Mouse (Mus musculus) liver, embryonic 14.5 days (tissue): ENCODE data around the gene Gvin1. TPM values are rescaled to one million over a fixed set of nuclear protein-coding genes. Genes with fewer than 3 reads are reported as not detected.
"Not testable (repeated sequence)": the region's sequence is repeated elsewhere in the genome, so short reads cannot be mapped to it uniquely, and the experiment has no call there.

Experiments used
- ATAC-seq: fragments of 200-750 bp; cut with Nextera tagmentation; 2 replicates; pipeline ENCODE4 v1.8.0; 2017; ENCODE audit warnings: moderate number of reproducible peaks, mild to moderate bottlenecking, moderate library complexity; ENCODE audit not compliant: insufficient read depth
- DNase-seq, 3 experiments: peaks; one replicate each; pipeline ENCODE4 v3.0.0-alpha.2; 2012 to 2013; ENCODE audit warnings: low read depth in 3 of 3, low spot score in 3 of 3
- H3K27ac ChIP-seq: fragments of 300-500 bp; sonication (generic); 2 replicates; pipeline ENCODE4 v1.5.1; 2014; ENCODE audit warnings: moderate library complexity, mild to moderate bottlenecking, control low read depth, inconsistent platforms
- H3K27me3 ChIP-seq: fragments of 300-500 bp; sonication (generic); 2 replicates; pipeline ENCODE4 v1.6.1; 2014; ENCODE audit warnings: mild to moderate bottlenecking, low read length, moderate library complexity; ENCODE audit not compliant: control insufficient read depth, insufficient read depth
- H3K36me3 ChIP-seq: fragments of 300-500 bp; sonication (generic); replicated peaks from 2 replicates; pipeline ENCODE4 v1.6.1; 2014; ENCODE audit warnings: low read depth; ENCODE audit not compliant: control insufficient read depth, insufficient read depth
- H3K4me1 ChIP-seq, 2 experiments: fragments of 200-500 bp in 1 of 2; fragments of 300-500 bp in 1 of 2; sonication (generic) in 1 of 2; replicated peaks; 2 replicates each; pipeline ENCODE4 v1.6.1; 2012 to 2014; ENCODE audit warnings: antibody characterized with exemption in 1 of 2, inconsistent platforms in 1 of 2, low read length in 1 of 2; ENCODE audit not compliant: control insufficient read depth in 2 of 2, insufficient read depth in 2 of 2
- H3K4me2 ChIP-seq: fragments of 300-500 bp; sonication (generic); 2 replicates; pipeline ENCODE4 v1.6.1; 2014; ENCODE audit warnings: low read depth, mild to moderate bottlenecking, control low read depth, moderate library complexity
- H3K4me3 ChIP-seq, 2 experiments: fragments of 200-500 bp in 1 of 2; fragments of 300-500 bp in 1 of 2; sonication (generic) in 1 of 2; 2 replicates each; pipeline ENCODE4 v1.5.1; 2012 to 2014; ENCODE audit warnings: low read depth in 2 of 2, low read length in 2 of 2, mild to moderate bottlenecking in 2 of 2, control low read depth in 1 of 2, inconsistent platforms in 1 of 2, moderate library complexity in 1 of 2; ENCODE audit not compliant: insufficient read depth in 1 of 2
- H3K9ac ChIP-seq: fragments of 300-500 bp; sonication (generic); replicated peaks from 2 replicates; pipeline ENCODE4 v1.6.1; 2014; ENCODE audit warnings: mild to moderate bottlenecking, control low read depth, moderate library complexity
- H3K9me3 ChIP-seq: fragments of 300-500 bp; sonication (generic); 2 replicates; pipeline ENCODE4 v1.6.1; 2016; ENCODE audit warnings: low read length, mixed read lengths; ENCODE audit not compliant: control insufficient read depth
- CTCF ChIP-seq: IDR thresholded peaks from 2 replicates; pipeline ENCODE4 v1.5.1; 2016; ENCODE audit warnings: antibody characterized with exemption, low read depth, control low read depth
- EP300 ChIP-seq: IDR thresholded peaks from 2 replicates; pipeline ENCODE4 v1.6.1; 2016; ENCODE audit warnings: antibody characterized with exemption, low read depth
- WGBS: fragments of 180-500 bp; shearing (Covaris S2); extraction: QIAGEN DNeasy Blood & Tissue Kit; methylation state at CpG from one replicate; pipeline ENCODE4 v1.1.7; 2014; ENCODE audit not compliant: insufficient replicate concordance; 5-methylcytosine and 5-hydroxymethylcytosine counted together
- polyA plus RNA-seq, 2 experiments: library from polyadenylated mRNA; depleted of rRNA in 1 of 2; stranded (reverse) in 1 of 2; unstranded in 1 of 2; fragments of >200 nt; fragmentation: Nextera tagmentation in 1 of 2; extraction: Ambion mirVana in 1 of 2; gene quantifications; 2 replicates each; pipeline versions ENCODE4 v1.2.1 to v1.2.3; 2012 to 2014

Gene Gvin1
- polyA plus RNA-seq (2012; rRNA removed) (0.12 and 0.35 TPM in 2 replicates), polyA plus RNA-seq (2014; fragmentation: Nextera tagmentation; extraction: Ambion mirVana) (0.40 and 0.42 TPM in 2 replicates)

DNA sequence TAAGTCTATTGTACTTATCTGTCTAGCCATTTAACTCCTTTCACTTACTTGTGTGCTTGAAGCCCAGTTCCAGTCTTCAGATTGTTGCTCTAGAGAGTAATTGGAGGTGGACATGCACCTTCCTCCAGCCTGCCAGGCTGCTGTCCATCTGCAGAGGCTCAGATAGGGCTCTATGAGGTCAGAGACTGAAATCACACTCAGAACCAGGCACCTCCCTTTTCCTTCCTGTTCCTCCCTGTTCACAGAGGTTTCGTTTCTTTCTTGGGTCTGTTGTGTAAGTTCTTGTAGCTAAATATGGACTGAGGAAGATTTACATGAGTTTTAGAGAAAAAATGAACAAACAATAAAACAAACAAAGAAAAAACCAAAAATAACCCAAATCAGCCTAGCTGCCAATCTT, at the start of gene Gvin1:
Gene Gvin1, minus strand, starts transcription at position 150 of the 400 bp plus-strand sequence.
- H3K4me2 ChIP-seq, H3K9ac ChIP-seq, H3K4me3 ChIP-seq, H3K4me1 ChIP-seq, H3K36me3 ChIP-seq, DNase-seq, H3K27ac ChIP-seq, H3K9me3 ChIP-seq, H3K27me3 ChIP-seq: not testable (repeated sequence)
- WGBS, result 18% methylated on average over 1 of the region's 1 CpGs
- ATAC-seq, result peak; percentile 43; the same call in 1 of the 2 replicates

DNA sequence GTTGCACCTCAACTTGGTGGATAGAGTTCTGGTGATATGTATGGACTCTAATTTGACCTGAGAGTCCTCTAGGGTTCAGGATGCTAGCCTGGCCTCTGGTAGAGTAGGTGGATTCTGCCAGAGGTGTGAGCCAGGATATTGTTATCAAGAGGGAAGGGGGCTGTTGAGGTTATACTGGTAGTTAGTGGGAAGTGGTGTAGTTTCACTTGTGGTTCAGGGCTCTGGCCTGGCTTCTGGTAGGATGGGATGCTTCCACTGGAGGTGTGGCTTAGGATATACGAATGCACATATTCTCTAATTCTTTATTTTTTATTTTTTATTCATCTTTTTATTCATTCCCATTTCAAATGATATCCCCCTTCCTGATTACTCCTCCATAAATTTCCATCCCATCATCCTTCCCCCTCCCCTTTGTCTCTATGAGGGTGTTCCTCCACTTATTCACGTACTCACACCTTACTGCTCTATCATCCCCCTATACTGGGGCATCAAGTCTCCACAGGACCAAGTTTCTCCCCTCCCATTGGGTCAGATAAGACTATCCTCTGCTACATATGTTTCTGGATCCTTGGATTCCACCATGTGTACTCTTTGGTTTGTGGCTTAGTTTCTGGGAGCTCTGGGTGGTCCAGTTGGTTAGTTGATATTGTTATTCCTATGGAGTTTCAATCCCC, 36.9 kb upstream of the Gvin1 start:
- Histone ChIP-seq H3K4me2 (no peak overlapping the region), H3K4me3 (no peak overlapping the region), H3K9me3 (no peaks in the 10 kb centered on the region), H3K4me1 (no peaks in the 10 kb centered on the region), H3K36me3 (no peaks in the 10 kb centered on the region), H3K27ac (no peak overlapping the region), H3K27me3 (no peaks in the 10 kb centered on the region), H3K9ac (no peak overlapping the region)
- TF ChIP-seq CTCF (no peak), EP300 (no peak)
- no peak for ATAC-seq
- no peak for DNase-seq
- WGBS, result 54% methylated on average over 2 of the region's 2 CpGs

GRCm38 (mm10) chr7:106248922-106249321, 33.8 kb upstream of the Gvin1 start:
- Histone ChIP-seq H3K27me3 (no peaks in the 10 kb centered on the region), H3K9ac (no peak overlapping the region), H3K36me3 (no peaks in the 10 kb centered on the region), H3K9me3 (no peaks in the 10 kb centered on the region), H3K27ac (no peak overlapping the region), H3K4me1 (no peaks in the 10 kb centered on the region), H3K4me3 (no peak overlapping the region), H3K4me2 (no peak overlapping the region)
- TF ChIP-seq CTCF (no peak), EP300 (no peak)
- 61% methylated on average over 2 of the region's 2 CpGs for WGBS
- no peak for DNase-seq
- no peak for ATAC-seq

GRCm38 (mm10) chr7:106248245-106248644, 33.1 kb upstream of the Gvin1 start:
- 46% methylated on average over 2 of the region's 2 CpGs for WGBS
- Histone ChIP-seq H3K9me3 (no peaks in the 10 kb centered on the region), H3K27ac (no peak overlapping the region), H3K4me1 (no peaks in the 10 kb centered on the region), H3K4me3 (no peak overlapping the region), H3K4me2 (no peak overlapping the region), H3K27me3 (no peaks in the 10 kb centered on the region), H3K9ac (no peak overlapping the region), H3K36me3 (no peaks in the 10 kb centered on the region)
- DNase-seq, result no peak
- TF ChIP-seq EP300 (no peak), CTCF (no peak)
- ATAC-seq, result no peak

GRCm38 (mm10) chr7:106245601-106246000, 30.5 kb upstream of the Gvin1 start:
- WGBS, result 60% methylated on average over 6 of the region's 6 CpGs
- no peak for ATAC-seq

GRCm38 (mm10) chr7:106240484-106241275, 25.6 kb upstream of the Gvin1 start:
- not testable (repeated sequence) for H3K9me3 ChIP-seq, H3K27ac ChIP-seq, ATAC-seq, H3K36me3 ChIP-seq, DNase-seq, H3K4me2 ChIP-seq, H3K4me3 ChIP-seq, H3K27me3 ChIP-seq, H3K9ac ChIP-seq, H3K4me1 ChIP-seq
- WGBS, result 69% methylated on average over 12 of the region's 12 CpGs

More at GRCm38 (mm10) chr7:106245601-106246000, 30.5 kb upstream of the Gvin1 start:
- Histone ChIP-seq H3K27me3 (no peaks in the 10 kb centered on the region), H3K9me3 (no peaks in the 10 kb centered on the region), H3K27ac (no peak overlapping the region), H3K4me1 (no peaks in the 10 kb centered on the region), H3K4me2 (no peak overlapping the region), H3K9ac (no peak overlapping the region), H3K4me3 (no peak overlapping the region), H3K36me3 (no peaks in the 10 kb centered on the region)
- DNase-seq, result no peak
- TF ChIP-seq CTCF (no peak), EP300 (no peak)
